16 mouse cellular contexts compared by ENCODE assay signal in genomic region chr15:85651718-85652420, GRCm38 (mm10).
DNase-seq lines count a peak whose midpoint lies in the region; ATAC-seq and TF ChIP-seq lines count a peak whose summit lies in the region.
"Had no signal": no experiment of that assay in that cellular context is flagged by ENCODE, and none has a peak within 500 bp of the region (broad histone marks: within the 10 kb centered on the region; RNA-seq: fewer than 3 reads in every experiment).

No protein-coding gene starts in this region.

- H3K4me3 ChIP-seq in forebrain, embryonic 12.5 days (replicated peaks): no peak overlapping the region
- no peak overlapping the region for H3K4me3 ChIP-seq in forebrain, embryonic 10.5 days
- H3K4me3 ChIP-seq in midbrain, embryonic 13.5 days (replicated peaks): no peak overlapping the region
- no peak overlapping the region for H3K4me3 ChIP-seq in midbrain, embryonic 11.5 days (ENCODE audit: low read depth, low read length)
- H3K4me3 ChIP-seq in forebrain, postnatal 0 days (ENCODE audit: low read depth, low read length): no peak overlapping the region
- no peak overlapping the region for H3K4me3 ChIP-seq in neural tube, embryonic 14.5 days (ENCODE audit: low read depth, low read length)
- H3K4me3 ChIP-seq: embryonic facial prominence, embryonic 12.5 days; heart, embryonic 15.5 days; liver, embryonic 13.5 days had no signal

- H3K27ac ChIP-seq in forebrain, embryonic 12.5 days: peak overlapping the region; percentile 95; the same call in 1 of the 2 replicates
- no peak overlapping the region for H3K27ac ChIP-seq in forebrain, embryonic 10.5 days
- H3K27ac ChIP-seq in midbrain, embryonic 13.5 days: peak overlapping the region; percentile 98
- no peak overlapping the region for H3K27ac ChIP-seq in midbrain, embryonic 11.5 days (ENCODE audit: low read depth, low read length)
- peak overlapping the region; percentile 99 for H3K27ac ChIP-seq in forebrain, postnatal 0 days (ENCODE audit: low read depth, low read length)
- peak overlapping the region; percentile 99 for H3K27ac ChIP-seq in neural tube, embryonic 14.5 days (ENCODE audit: low read depth, low read length)
- H3K27ac ChIP-seq: embryonic facial prominence, embryonic 12.5 days; liver, embryonic 13.5 days had no signal

- DNase-seq in forebrain, embryonic 10.5 days (ENCODE audit: extremely low spot score, low spot score): no peak
- DNase-seq in midbrain, embryonic 11.5 days (ENCODE audit: low spot score, missing footprints): no peak
- DNase-seq in forebrain, postnatal 0 days: no peak
- no peak for DNase-seq in retina, postnatal 1 day
- DNase-seq: adrenal gland, postnatal 36 days; liver, embryonic 13.5 days; lung, postnatal 10 days; right cerebral cortex, postnatal 14 days; thymus, postnatal 14 days had no signal

- H3K4me2 ChIP-seq in forebrain, embryonic 12.5 days: no peak overlapping the region
- no peak overlapping the region for H3K4me2 ChIP-seq in midbrain, embryonic 13.5 days (replicated peaks)
- no peak overlapping the region for H3K4me2 ChIP-seq in midbrain, embryonic 11.5 days
- no peak overlapping the region for H3K4me2 ChIP-seq in forebrain, postnatal 0 days (ENCODE audit: low read depth)
- peak overlapping the region; percentile 48; the same call in 1 of the 2 replicates for H3K4me2 ChIP-seq in neural tube, embryonic 14.5 days (ENCODE audit: low read depth, low read length)
- H3K4me2 ChIP-seq: embryonic facial prominence, embryonic 12.5 days; liver, embryonic 13.5 days had no signal

- no peak for ATAC-seq in forebrain, embryonic 12.5 days (ENCODE audit: low FRiP score)
- no peak for ATAC-seq in midbrain, embryonic 13.5 days
- ATAC-seq in midbrain, embryonic 11.5 days (ENCODE audit: low FRiP score): no peak
- no peak for ATAC-seq in forebrain, postnatal 0 days
- ATAC-seq in neural tube, embryonic 14.5 days (ENCODE audit: low read depth): no peak
- no peak for ATAC-seq in granulocyte monocyte progenitor cell, adult 5-6 weeks (replicated peaks; ENCODE audit: poor library complexity, severe bottlenecking)
- ATAC-seq: inflammation-experienced regulatory T-cells, adult 6 months had no signal

- peaks cover 94% of the 10 kb centered on the region for H3K27me3 ChIP-seq in forebrain, embryonic 12.5 days
- H3K27me3 ChIP-seq in forebrain, embryonic 10.5 days (ENCODE audit: poor library complexity, severe bottlenecking): peaks cover 100% of the 10 kb centered on the region
- H3K27me3 ChIP-seq in midbrain, embryonic 13.5 days: peaks cover 87% of the 10 kb centered on the region
- peaks cover 99% of the 10 kb centered on the region for H3K27me3 ChIP-seq in midbrain, embryonic 11.5 days (ENCODE audit: control insufficient read depth, insufficient read depth, low read length)
- no peaks in the 10 kb centered on the region for H3K27me3 ChIP-seq in forebrain, postnatal 0 days (ENCODE audit: insufficient read depth, low read length)
- no peaks in the 10 kb centered on the region; the same call in 1 of the 2 replicates for H3K27me3 ChIP-seq in neural tube, embryonic 14.5 days (ENCODE audit: control insufficient read depth, insufficient read depth, low read length)
- H3K27me3 ChIP-seq: heart, embryonic 15.5 days had no signal

- WGBS in forebrain, embryonic 12.5 days: 80% methylated on average over 9 of the region's 9 CpGs
- 87% methylated on average over 9 of the region's 9 CpGs for WGBS in forebrain, embryonic 10.5 days
- 80% methylated on average over 9 of the region's 9 CpGs for WGBS in midbrain, embryonic 13.5 days
- 77% methylated on average over 9 of the region's 9 CpGs for WGBS in midbrain, embryonic 11.5 days
- 59% methylated on average over 9 of the region's 9 CpGs for WGBS in forebrain, postnatal 0 days
- 78% methylated on average over 9 of the region's 9 CpGs for WGBS in neural tube, embryonic 14.5 days

- TF ChIP-seq CTCF in forebrain, postnatal 0 days (IDR thresholded peaks at IDR 0.05; ENCODE audit: low read depth): no peak

- no peaks in the 10 kb centered on the region for H3K9me3 ChIP-seq in forebrain, embryonic 12.5 days
- no peaks in the 10 kb centered on the region for H3K9me3 ChIP-seq in forebrain, embryonic 10.5 days
- H3K9me3 ChIP-seq in midbrain, embryonic 13.5 days: no peaks in the 10 kb centered on the region
- H3K9me3 ChIP-seq in midbrain, embryonic 11.5 days (ENCODE audit: control insufficient read depth, low read length): no peaks in the 10 kb centered on the region
- no peaks in the 10 kb centered on the region for H3K9me3 ChIP-seq in forebrain, postnatal 0 days (ENCODE audit: low read length)
- no peaks in the 10 kb centered on the region for H3K9me3 ChIP-seq in neural tube, embryonic 14.5 days (ENCODE audit: control insufficient read depth, low read length)
- H3K9me3 ChIP-seq: embryonic facial prominence, embryonic 12.5 days; heart, embryonic 15.5 days; liver, embryonic 13.5 days had no signal

- H3K4me1 ChIP-seq in forebrain, embryonic 12.5 days: peaks cover 43% of the 10 kb centered on the region
- peaks cover 24% of the 10 kb centered on the region for H3K4me1 ChIP-seq in forebrain, embryonic 10.5 days
- peaks cover 62% of the 10 kb centered on the region for H3K4me1 ChIP-seq in midbrain, embryonic 13.5 days (replicated peaks)
- peaks cover 2% of the 10 kb centered on the region; the same call in 1 of the 2 replicates for H3K4me1 ChIP-seq in midbrain, embryonic 11.5 days (ENCODE audit: control insufficient read depth, insufficient read depth, low read length)
- peaks cover 37% of the 10 kb centered on the region for H3K4me1 ChIP-seq in forebrain, postnatal 0 days (ENCODE audit: insufficient read depth)
- H3K4me1 ChIP-seq in neural tube, embryonic 14.5 days (ENCODE audit: control insufficient read depth, insufficient read depth, low read length): peaks cover 41% of the 10 kb centered on the region
- H3K4me1 ChIP-seq: liver, embryonic 13.5 days had no signal

- H3K9ac ChIP-seq in forebrain, embryonic 12.5 days: no peak overlapping the region
- no peak overlapping the region for H3K9ac ChIP-seq in midbrain, embryonic 13.5 days (replicated peaks)
- no peak overlapping the region for H3K9ac ChIP-seq in midbrain, embryonic 11.5 days (ENCODE audit: low read length)
- no peak overlapping the region for H3K9ac ChIP-seq in forebrain, postnatal 0 days
- H3K9ac ChIP-seq in neural tube, embryonic 14.5 days (replicated peaks; ENCODE audit: low read depth, low read length): no peak overlapping the region
- H3K9ac ChIP-seq: embryonic facial prominence, embryonic 12.5 days; heart, embryonic 15.5 days; liver, embryonic 13.5 days had no signal

- no peaks in the 10 kb centered on the region for H3K36me3 ChIP-seq in forebrain, embryonic 12.5 days (replicated peaks)
- no peaks in the 10 kb centered on the region for H3K36me3 ChIP-seq in forebrain, embryonic 10.5 days (replicated peaks)
- H3K36me3 ChIP-seq in midbrain, embryonic 13.5 days: no peaks in the 10 kb centered on the region
- H3K36me3 ChIP-seq in midbrain, embryonic 11.5 days (ENCODE audit: control insufficient read depth, insufficient read depth, low read length): no peaks in the 10 kb centered on the region
- H3K36me3 ChIP-seq in forebrain, postnatal 0 days (ENCODE audit: insufficient read depth): no peaks in the 10 kb centered on the region
- no peaks in the 10 kb centered on the region for H3K36me3 ChIP-seq in neural tube, embryonic 14.5 days (ENCODE audit: control insufficient read depth, insufficient read depth, low read length)
- H3K36me3 ChIP-seq: embryonic facial prominence, embryonic 12.5 days; heart, embryonic 15.5 days; liver, embryonic 13.5 days had no signal

Comparison
In these comparisons a context has a peak if more than half of its experiments do, and no peak if none do; other contexts are left out.
1. H3K27ac ChIP-seq: peak in forebrain, embryonic 12.5 days (single experiment), midbrain, embryonic 13.5 days (single experiment), forebrain, postnatal 0 days (single experiment) and neural tube, embryonic 14.5 days (single experiment); none in forebrain, embryonic 10.5 days (single experiment) and midbrain, embryonic 11.5 days (single experiment).